Mouse (Mus musculus) heart, adult 8-10 months (tissue): ENCODE data around the gene Lrcol1. TPM values are rescaled to one million over a fixed set of nuclear protein-coding genes. Genes with fewer than 3 reads are reported as not detected.

ENCODE experiments used
- DNase-seq: peaks from one replicate; pipeline ENCODE4 v3.0.0; 2022; ENCODE audit warnings: low spot score
- total RNA-seq, 4 experiments: library from RNA; stranded (reverse); gene quantifications; 2 replicates each; pipeline ENCODE4 v1.2.4; 2022

The Lrcol1 gene
- total RNA-seq, result not detected

DNA sequence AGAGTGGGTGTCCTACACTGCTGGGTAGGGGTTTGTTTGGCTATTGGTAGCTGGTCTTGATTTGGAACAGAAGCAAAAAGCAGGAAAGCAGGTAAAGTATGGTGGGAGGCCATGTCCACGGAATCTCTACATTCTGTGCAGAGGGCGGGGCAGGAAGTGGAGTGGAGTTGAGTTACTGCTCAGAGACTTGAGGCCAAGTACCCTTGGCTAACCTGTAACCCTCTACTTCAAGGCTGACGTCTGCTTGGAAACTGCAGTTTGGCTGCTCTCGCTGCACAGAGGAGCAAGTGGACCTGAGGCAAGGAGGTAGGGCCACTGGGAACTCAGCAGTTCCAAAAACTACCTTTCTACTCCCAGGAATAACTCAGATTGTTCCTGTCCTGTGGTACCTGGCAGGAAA lies at the start of gene Lrcol1:
Lrcol1 (plus strand) TSS at position 207 of the 400 bp plus-strand sequence.
- no peak for DNase-seq

DNA sequence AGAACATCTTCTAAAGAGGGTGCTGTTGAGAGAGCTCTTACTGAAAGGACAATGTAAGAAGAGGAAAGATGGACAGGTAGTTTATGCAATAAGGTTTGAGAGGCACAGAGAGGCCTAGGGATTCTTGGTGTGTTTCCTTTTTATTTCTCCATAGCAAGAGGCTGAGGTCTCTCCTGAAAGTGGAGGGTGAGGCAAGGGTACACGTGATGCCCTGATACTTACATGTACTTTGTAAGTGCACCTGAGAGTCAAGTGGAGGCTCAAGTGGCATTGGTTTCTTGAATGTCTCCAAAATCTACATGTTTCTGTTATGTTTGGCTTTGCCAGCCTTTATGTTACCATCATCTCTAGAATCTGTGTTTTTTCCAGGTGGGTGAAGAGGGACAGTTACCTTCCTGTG lies 47.9 kb upstream of the Lrcol1 start:
- DNase-seq, result no peak

DNA sequence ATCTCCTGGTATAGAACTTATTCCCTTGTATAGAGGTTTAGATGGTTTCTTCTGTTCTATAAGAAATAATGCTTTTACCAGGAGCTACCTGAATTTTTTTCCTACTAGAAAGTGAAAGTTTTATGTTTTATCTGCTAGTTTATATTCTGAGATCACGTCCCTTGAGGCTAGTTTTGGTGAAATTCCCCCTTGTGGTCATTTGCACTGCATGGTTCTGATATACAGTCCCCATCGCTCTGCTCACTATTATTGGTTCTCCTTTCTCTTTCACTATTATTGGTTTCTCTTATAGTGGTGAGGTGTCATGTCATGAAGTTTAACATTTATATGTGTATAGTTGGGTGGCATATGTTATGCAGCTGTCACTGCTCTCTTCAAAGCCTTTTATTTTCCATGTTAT lies 43.9 kb upstream of the Lrcol1 start:
- DNase-seq, result no peak

DNA sequence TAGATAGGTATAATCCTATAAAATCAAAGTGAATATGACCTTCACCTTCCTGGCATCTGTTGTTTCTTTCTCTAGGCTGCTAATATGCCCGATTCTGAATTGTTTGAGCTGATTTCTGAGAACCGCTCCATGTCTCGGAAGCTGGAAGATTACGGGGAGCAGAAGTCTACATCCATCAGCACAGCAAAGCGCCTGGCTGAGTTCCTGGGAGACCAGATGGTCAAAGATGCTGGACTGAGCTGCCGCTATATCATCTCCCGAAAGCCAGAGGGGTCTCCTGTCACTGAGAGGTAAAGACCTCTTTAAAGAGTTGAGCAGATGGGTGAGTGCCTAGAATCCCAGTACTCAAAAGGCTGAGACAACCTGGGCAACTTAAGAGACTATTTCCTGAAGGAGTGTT lies 35.7 kb upstream of the Lrcol1 start:
- DNase-seq, result no peak

DNA sequence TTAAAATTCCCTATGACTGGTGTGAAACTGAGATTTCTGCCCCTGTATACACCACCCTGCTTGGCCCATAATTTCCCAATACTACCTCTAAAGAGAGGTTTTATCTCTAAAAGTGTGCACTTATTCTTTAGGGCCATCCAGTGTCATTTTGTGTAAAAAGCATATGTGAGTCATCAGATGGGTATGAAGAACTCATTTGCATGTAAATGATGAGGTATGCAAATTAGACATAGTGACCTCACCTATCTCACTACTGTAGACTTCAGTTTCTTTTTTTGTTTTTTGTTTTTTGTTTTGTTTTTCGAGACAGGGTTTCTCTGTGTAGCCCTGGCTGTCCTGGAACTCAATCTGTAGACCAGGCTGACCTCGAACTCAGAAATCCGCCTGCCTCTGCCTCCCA lies 31.4 kb upstream of the Lrcol1 start:
- no peak for DNase-seq

DNA sequence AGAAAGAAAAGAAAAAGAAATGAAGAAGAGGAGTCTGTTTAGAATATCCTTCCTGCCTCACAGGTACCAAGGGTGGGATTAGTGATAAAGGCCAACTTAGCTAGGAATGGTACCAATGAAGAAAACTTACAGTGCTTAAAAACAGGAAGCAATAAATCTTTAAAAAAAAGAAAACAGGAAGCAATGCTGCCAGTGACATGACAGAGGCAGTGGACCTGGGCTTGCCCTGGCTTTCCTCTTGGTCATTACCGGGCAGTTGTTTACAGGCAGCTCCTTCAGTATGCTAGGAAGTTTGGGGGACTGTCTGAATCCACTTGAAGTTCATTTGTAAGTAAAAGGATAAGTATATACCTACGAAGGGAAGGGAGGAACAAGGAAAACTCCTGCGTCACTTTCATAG lies 14.0 kb upstream of the Lrcol1 start:
- DNase-seq, result no peak

DNA sequence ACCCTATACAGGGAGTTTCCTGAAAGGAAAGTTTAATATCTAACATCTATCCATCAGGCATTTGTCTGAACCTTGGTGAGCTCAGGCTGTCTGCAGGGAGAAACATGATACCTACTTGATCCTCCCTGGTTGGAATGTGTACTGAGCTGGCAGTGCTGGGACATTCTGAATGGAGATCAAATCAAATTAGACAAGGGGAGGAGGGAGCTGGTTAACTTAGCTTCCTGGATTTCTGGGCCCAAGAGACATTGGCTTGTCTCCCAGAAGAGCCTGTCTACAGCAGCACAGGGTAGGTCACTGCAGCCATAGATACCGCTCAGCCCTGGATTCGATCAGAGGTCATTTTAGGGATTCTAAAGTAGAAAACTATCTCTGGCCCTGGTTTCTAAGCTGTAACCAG lies 5.7 kb upstream of the Lrcol1 start:
- peak; percentile 20 for DNase-seq

DNA sequence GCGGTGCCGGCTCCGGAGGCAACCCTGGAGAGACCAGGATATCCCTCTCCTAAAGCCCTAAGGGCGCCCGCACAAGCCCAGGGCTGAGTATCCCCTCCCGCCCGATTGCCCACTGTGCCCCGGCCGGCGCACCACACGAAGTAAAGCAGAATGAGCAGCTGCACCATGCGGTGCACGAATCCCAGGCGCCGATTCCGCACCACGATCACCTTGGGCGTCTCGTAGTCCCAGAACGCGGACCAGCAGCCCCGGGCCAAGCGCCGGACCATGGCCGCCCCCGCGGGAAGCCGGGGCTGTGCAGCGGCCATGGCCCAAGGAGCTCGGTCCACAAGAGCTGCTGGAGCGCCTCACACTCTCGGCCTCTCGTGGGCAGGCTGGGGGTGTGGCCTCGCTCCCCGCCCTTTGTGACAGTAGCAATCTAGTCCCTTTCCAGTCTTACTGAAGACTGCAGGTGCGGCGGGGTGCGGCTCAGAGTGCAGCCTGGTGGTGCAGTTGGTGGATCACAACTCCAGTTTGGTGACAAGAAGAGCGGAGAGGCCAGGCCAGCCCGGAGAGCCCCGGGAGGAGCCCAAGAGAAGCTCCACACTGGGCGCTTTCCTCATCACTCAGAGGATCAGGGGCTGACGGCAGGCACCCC lies 1.8 kb upstream of the Lrcol1 start, which contains the start of gene P2rx2:
P2rx2 (minus strand) TSS at position 565 of the 637 bp plus-strand sequence.
- no peak for DNase-seq

DNA sequence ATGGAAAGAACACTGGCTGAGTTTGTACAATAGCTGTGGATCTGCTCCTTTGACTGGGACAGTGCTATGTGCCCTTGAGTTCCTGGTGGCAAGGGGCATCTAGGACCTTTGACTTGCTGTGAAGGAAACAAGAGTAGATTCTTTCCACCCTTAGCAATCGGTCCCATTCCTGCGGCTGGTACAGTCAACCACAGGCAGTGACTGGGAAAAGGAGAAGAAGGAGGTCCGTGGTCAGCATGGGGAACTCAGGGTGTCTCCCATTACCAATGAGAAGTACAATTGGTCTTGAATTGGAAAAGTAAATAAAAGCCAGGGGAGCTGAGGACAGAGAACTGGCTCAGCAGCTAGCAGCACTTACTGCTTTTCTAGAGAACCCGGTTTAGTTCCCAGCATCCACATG lies 1.0 kb downstream of the Lrcol1 start:
- DNase-seq, result no peak

DNA sequence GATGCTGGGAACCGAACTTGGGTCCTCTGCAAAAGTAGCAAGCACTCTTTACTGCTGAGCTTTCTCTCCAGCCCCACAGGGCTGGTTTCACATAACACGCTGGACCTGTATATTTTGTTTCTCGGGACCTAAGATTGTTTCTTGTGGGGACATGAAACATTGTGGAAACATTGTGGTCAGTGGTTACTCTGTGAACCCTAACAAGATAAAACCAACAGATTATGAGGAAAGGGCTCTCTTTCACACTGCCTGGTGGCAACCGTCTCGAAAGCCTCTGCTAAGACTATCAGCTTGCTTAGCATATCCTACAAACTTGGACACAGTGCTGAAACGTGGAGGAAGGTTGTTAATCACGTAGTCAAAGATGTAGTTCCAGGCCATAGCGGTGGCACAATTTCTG lies 2.5 kb downstream of the Lrcol1 start:
- DNase-seq, result no peak

DNA sequence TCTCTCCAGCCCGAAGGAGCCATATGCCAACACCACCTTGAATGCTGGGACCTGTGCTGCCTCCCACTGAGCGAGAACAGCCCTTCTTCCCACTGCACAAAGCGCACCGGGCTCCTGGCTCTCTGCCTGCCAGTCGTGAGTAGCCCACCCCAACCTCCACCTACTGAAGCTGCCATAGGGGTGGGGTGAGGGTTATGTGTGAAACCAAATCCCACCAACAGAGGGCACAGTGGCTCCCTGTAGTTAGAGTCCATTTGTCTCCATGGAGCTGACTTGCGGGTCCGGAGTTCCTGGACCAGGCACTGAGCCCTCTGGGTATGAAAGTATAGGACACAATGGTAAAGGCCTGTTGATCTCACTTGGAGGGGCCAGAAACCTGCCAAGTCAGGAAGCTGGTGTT lies 10.2 kb downstream of the Lrcol1 start:
- no peak for DNase-seq

DNA sequence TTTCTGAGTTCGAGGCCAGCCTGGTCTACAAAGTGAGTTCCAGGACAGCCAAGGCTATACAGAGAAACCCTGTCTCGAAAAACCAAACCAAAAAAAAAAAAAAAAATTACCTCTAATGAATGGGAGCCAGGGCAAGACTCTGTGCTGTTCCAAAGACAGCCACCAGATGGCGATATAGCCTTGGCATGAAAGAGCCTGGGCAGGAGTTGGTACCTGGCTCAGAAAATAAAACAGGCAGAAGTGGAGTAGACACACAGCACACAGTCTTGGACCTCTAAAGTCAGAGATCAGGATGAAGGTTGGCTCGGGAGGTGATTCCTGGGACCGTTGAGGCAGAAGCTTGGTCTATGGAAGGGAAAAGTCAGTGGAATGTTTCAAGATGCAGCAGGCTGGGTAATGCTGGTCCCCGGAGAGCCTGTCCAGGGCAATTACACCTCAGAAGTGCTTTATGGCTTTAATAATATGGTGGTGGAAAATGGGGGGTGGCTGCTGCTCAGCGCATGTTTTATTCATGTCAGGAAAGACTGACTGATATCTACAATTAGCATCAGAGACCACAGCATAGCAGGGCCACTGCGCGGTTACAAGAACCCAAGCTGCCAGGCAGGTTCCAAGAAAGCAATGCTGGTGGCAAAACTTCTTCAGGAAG lies 13.1 kb downstream of the Lrcol1 start:
- DNase-seq, result peak; percentile 71

DNA sequence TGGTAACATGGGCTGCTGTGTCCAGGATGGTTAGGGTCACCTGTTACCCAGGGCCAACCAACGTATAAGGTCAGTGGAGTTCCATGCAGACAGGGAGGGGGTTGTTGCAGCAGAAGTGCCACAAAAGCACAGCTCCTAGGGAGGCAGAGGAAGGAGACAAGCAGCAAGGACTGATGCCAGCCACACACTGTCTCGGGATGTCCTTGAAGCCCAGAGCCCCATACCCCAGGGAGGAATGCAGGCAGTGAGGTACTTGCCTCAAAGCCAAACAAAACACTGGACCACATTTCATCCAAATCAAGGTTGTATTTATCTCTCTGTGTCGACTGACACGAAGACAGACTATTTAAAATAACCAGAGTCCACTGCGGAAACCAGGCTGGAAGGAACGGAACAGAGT lies 16.9 kb downstream of the Lrcol1 start:
- no peak for DNase-seq

DNA sequence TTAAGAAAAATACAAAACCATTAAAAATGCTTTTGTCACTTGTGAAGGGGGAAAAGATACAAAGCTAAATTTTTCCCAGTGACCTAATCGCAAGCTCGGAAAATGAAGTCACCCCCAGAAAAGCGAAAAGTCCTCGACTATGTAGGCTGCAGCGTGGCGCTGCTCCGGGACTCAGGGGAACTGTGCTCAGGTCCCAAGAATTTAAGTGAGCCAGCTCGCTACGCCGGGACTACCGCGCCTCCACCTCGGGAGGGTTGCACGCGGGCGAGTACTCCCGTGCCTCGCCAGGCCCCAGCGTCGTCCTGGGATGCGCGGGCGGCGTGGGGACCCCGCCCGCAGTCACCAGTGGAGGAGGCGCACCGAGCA lies 18.3 kb downstream of the Lrcol1 start:
- no peak for DNase-seq

DNA sequence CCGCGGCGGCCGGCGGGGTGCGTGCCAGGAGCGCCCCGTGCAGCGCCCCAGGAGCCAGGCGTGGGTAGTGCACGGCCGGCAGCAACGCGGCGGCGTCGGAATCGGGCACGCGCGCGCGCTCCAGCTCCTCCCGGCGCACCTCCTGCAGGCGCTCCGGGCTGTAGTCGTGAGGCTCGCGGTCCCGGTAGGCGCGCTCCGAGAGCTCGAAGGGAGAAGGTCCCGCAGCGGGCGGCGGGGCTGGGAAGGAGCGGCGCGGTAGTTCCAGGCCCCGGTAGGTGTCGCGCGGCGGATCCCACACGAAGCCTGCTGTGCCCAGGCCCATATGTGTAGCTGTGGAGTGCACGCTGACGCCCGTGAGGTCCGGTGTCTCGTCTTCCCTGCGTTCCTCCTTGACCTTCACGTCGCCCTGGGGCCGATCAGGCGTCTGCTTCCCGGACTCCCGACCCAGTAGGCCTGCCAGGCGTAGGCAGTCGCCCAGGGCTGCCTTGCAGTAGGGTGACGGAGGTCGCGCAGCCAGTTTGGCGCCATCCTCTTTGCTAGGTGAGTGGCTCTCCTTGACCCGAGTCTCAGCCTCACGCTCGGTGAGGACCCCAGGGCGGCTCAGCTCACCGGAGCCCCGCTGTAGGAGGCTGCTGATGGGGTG lies 18.8 kb downstream of the Lrcol1 start:
- DNase-seq, result peak; percentile 27

DNA sequence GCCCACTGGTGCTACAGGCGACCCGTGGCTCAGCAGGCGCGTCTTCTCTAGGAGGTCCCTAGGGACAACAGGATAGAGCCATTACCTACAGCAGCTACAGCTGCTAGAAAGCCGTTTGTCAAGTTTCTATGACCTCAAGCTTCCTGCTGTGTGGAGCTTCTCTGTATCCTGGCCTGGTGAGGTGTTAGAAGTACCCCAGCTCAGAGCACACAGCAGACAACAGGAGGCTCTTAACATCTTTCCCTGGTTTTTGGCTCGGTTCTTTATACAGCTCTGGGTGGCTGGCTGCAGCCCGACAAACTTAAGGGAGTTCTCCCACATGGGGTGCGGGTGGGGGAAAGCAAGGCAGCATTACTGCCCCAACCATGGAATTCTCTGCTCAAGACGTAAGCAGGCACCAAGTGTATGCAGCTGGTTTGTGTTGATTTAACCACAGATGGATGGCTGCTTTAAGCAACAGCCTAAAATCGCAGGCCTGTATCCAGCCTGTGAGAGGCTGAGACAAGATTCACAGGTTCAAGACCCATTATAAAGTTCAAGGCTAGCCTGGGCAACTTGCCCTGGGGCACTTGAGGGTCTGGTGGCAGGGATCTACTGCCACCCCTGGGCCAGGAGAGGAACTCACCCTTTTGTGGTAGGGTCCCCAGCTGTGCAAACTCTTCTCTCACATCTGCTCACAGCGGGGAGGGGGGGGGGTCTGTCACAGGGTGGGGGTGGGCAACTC lies 19.5 kb downstream of the Lrcol1 start:
- no peak for DNase-seq

DNA sequence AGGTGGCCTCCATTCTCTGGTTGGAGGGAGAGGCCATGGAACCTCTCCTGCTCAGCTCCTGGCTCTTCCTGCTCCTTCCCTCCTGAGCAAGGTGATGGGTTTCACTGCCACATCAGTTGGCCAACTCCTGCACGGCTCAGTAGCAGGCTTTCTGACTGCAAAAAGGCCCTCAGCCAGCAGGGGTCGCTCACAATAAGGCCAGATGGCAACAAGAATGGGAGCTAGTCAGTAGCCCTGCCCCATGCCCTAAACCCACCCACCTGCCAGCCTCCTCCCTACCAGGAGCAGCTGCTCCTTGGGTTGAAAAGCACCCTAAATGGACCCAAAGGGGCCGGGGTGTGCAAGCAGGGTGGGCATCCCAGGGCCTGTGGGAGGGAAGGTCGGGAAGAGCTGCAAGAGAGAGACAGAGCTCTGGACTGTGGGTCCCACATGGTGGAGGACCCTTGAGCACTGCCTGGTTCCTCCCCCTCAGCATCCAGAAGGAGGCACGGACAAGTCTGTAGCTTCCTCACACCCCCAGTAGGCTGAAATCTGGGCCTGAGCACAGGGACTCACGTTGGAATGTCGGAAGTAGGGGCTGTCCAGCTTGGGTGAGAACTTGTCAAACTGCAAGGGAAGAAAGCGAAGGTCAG lies 32.4 kb downstream of the Lrcol1 start:
- peak; percentile 72 for DNase-seq

DNA sequence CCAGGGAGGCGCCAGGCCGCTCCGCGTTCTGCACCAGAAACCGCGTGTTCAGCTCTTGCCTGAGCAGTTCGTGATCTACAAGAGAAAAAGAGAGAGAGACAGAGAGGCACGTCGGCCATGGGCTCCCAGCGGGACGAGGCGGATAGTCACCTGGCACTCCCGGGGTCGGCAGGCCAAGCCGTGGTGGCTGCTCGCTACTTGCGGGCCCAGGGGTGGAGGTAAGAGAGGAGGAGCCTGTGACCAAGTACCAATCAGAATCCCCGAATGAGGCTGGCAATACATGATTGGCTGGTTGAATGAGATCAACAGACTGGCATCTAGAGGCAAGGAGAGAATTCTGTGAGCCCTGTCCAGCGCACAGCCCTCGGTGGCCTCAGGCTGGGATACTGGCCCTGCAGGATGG lies 33.7 kb downstream of the Lrcol1 start:
- no peak for DNase-seq

DNA sequence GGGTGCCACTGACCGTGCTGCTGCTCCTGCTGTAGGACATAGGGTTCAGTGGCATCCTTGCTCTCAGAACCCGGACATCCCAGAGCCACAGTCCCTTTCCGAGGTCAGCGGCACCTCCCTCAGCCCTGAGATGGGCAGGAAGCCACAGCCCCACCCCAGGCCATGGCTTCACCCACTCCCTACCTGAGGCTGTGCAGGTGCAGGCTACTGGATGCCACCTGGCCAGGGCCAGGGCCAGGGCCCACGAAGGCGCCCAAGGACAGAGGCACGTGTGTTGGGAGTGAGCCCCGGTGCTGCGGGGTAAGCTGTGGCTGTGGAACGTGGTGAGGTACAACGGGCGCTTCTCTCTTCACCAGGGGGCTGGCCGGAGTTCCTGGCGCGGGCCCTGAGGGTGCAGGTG lies 34.6 kb downstream of the Lrcol1 start:
- DNase-seq, result no peak

DNA sequence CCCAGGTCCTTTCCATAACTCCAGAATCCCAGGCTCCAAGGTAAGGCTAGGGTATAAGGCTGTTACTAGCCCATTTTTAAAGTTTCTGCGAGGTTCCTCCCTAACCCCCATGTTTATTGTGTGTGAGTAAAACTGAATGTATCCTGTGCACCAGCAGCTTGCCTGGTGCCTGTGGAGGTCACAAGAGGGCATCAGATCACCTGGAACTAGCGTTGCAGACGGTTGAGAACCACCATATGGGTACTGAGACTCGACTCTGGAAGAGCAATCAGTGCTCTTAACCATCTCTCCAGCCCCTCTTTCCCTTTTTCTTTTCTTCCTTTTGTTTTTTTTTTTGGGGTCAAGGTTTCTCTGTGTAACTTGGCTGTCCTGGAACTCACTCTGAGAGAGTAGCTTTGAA lies 35.3 kb downstream of the Lrcol1 start:
- DNase-seq, result no peak

DNA sequence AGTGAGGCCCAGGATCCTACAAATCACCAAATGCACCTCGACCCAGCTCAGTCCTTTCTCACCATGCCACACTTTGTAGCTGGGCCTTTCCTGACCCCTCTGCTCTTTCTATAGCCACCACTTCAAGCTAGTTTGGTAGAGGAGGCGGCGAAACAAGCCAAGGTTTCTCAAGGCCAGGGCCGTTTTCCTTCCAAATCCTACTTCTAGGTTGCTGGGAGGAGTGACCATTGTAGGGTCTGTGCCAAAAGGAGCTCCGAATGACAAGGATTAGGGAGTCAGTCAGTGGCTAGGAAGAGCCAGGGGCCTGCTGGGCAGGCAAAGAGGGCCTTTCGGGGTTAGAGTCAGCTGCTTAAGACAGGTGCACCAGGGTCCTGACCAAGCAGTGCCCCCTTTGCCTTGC lies 40.0 kb downstream of the Lrcol1 start:
- no peak for DNase-seq

DNA sequence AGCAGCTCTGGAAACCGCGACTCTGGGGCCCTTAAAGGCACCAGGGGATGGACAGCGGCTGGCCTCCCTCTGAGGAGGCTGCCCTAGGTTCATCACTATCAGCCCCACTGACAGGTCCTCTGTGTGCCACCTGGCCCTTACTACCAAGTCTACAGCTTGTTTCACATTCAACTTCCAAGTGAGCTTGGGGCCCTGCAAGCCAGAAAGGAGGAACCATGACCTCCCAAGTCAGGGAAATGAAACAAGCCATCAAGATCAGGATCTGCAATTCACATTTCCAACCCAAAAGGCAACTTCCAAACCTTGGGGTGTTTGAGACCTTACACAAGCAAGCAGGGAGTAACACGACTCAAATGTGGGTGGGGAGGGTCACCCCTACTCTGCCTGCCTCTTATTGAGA lies 40.7 kb downstream of the Lrcol1 start:
- DNase-seq, result no peak
